Mouse (Mus musculus) thymus, adult 2 months (tissue): ENCODE measurements around the gene Lamb2.

Experiments used
- CTCF ChIP-seq: fragments of 200-500 bp; IDR thresholded peaks from 2 replicates; pipeline ENCODE4 v1.5.1; 2012; ENCODE audit warnings: mild to moderate bottlenecking, control low read depth, low read length, moderate library complexity, borderline replicate concordance; ENCODE audit not compliant: control insufficient read depth, poor library complexity, insufficient read depth; ENCODE audit errors: extremely low read depth
- POLR2A ChIP-seq: fragments of 200-500 bp; IDR thresholded peaks from 2 replicates; pipeline ENCODE4 v1.6.1; 2012; ENCODE audit warnings: mild to moderate bottlenecking, low read length, control low read depth, moderate library complexity; ENCODE audit not compliant: control insufficient read depth, poor library complexity, insufficient read depth; ENCODE audit errors: extremely low read depth

DNA sequence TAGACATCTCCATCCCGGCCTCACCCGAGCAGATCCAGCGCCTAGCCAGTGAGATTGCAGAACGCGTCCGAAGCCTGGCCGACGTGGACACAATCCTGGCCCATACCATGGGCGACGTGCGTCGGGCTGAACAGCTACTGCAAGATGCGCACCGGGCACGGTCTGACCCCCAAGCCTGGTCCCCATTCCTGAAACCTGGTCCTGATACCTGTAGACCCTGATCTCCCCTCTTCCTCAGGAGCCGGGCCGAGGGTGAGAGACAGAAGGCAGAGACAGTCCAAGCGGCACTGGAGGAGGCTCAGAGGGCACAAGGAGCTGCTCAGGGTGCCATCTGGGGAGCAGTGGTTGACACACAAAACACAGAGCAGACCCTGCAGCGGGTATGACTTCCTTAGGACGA, 9.7 kb downstream of the Lamb2 start:
- TF ChIP-seq POLR2A: no peak
- no peak for TF ChIP-seq CTCF
